Mouse (Mus musculus) cerebellum, adult 2 months (tissue): ENCODE measurements around the gene Pkn1. TPM values are rescaled to one million over a fixed set of nuclear protein-coding genes. Genes with fewer than 3 reads are reported as not detected.
A peak's percentile ranks its signal among the peaks of the same experiment; 100 is the strongest.

Source experiments
- DNase-seq, 2 experiments: peaks; one replicate each; pipeline ENCODE4 v3.0.0; 2021
- H3K27ac ChIP-seq: fragments of 200-500 bp; 2 replicates; pipeline ENCODE4 v1.5.1; 2012; ENCODE audit warnings: low read length, control low read depth, inconsistent platforms; ENCODE audit not compliant: insufficient read depth
- H3K27me3 ChIP-seq: fragments of 200-500 bp; 2 replicates; pipeline ENCODE4 v1.6.1; 2012; ENCODE audit warnings: inconsistent platforms, mild to moderate bottlenecking, low read length, moderate library complexity; ENCODE audit not compliant: control insufficient read depth, insufficient read depth
- H3K4me1 ChIP-seq: fragments of 200-500 bp; 2 replicates; pipeline ENCODE4 v1.6.1; 2011; ENCODE audit warnings: low read length; ENCODE audit not compliant: control insufficient read depth, insufficient read depth
- H3K4me3 ChIP-seq: fragments of 200-500 bp; replicated peaks from 2 replicates; pipeline ENCODE3; 2011; ENCODE audit warnings: mild to moderate bottlenecking, low read depth, low read length, control low read depth; ENCODE audit not compliant: insufficient read depth
- CTCF ChIP-seq: fragments of 200-500 bp; IDR thresholded peaks from 2 replicates; pipeline ENCODE4 v1.5.1; 2011; ENCODE audit warnings: low read depth, mild to moderate bottlenecking, control low read depth, low read length, moderate library complexity, borderline replicate concordance; ENCODE audit not compliant: insufficient read depth
- POLR2A ChIP-seq: fragments of 200-500 bp; IDR thresholded peaks from 2 replicates; pipeline ENCODE4 v1.6.1; 2011; ENCODE audit warnings: low read length, control low read depth, borderline replicate concordance; ENCODE audit not compliant: insufficient read depth
- WGBS: fragments of 180-500 bp; shearing (Covaris S2); methylation state at CpG from one replicate; pipeline ENCODE4 v1.1.7; 2018; 5-methylcytosine and 5-hydroxymethylcytosine counted together
- polyA plus RNA-seq: library from polyadenylated mRNA; depleted of rRNA; stranded (reverse); fragments of >200 nt; gene quantifications from 2 replicates; pipeline ENCODE4 v1.2.3, GENCODE M21; 2012

The Pkn1 gene
- polyA plus RNA-seq, 1 experiment: 59.8 TPM

DNA sequence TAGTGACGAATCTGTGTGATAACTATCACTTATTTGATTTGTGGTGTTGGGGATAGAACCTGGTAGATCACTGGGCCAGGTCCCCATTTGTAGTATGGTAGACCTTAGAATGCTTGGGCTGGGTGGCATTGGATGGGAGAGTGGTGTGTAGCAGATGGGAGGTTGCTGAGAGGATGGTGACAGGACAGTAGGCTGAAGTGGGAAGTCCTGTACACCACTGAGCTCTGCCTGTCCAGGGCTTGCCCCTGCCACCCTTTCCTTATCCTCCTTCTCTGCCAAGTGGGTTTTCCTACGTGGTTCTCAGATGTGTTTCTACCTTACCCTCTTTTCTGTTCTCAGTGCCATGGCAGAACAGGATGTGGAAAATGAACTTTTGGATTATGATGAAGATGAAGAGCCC lies 20.1 kb upstream of the Pkn1 start:
- 68% methylated on average over 2 of the region's 2 CpGs for WGBS
- H3K27ac ChIP-seq: no peak overlapping the region
- no peak overlapping the region for H3K4me3 ChIP-seq
- H3K4me1 ChIP-seq: 0 out of 2 replicates have a peak, but pooled peaks cover 3% of the 10 kb centered on the region
- no peaks in the 10 kb centered on the region for H3K27me3 ChIP-seq
- DNase-seq: no peak
- TF ChIP-seq CTCF (no peak), POLR2A (no peak)

DNA sequence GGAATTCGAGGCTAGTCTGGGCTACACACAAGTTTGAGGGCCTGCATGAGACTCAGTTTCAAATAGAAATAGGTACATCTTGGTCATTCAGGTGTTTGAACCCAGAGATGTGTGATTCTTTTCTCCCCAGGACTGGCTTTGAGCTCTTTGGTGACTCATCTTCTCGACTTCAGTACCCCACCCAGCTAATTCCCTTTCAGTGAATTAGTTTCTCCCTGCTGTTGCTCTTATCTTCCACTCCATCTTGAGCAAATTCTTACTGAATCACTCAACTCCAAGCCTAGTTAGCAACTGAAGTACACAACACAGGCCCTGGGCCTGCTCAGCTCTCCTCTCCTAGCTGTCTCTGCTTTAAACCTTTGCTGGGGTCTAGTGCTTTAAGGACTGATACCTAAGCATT lies 17.6 kb upstream of the Pkn1 start:
- TF ChIP-seq CTCF: no peak
- TF ChIP-seq POLR2A: no peak
- H3K4me1 ChIP-seq: 0 out of 2 replicates have a peak, but pooled peaks cover 3% of the 10 kb centered on the region
- DNase-seq: no peak
- H3K4me3 ChIP-seq: no peak overlapping the region
- H3K27me3 ChIP-seq: no peaks in the 10 kb centered on the region
- 60% methylated on average over 2 of the region's 2 CpGs for WGBS
- H3K27ac ChIP-seq: no peak overlapping the region

DNA sequence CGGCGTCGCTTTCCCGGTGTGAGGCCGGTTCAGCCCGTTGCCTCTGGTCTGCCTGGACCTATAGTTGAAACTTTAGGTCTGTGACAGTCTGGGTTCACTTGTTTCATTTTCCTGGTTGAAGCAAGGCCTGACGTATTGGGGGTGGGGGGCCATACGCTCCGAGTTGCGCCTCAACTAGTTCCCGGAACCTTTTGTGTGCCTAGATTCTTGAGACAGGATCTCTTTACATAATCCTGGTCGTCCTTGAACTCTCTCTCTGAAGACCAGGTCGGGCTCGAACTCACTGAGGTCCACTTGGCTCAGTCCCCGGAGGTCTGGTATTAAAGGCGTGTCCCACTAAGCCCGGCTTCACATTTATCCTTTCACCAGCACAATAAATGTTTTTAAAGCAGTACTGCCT lies 16.8 kb upstream of the Pkn1 start:
- no peak for DNase-seq
- Histone ChIP-seq H3K4me1 (0 out of 2 replicates have a peak, but pooled peaks cover 3% of the 10 kb centered on the region), H3K27me3 (no peaks in the 10 kb centered on the region), H3K4me3 (peak overlapping the region; percentile 75), H3K27ac (no peak overlapping the region)
- 1% methylated on average over 17 of the region's 17 CpGs for WGBS
- TF ChIP-seq CTCF: no peak
- TF ChIP-seq POLR2A: no peak

DNA sequence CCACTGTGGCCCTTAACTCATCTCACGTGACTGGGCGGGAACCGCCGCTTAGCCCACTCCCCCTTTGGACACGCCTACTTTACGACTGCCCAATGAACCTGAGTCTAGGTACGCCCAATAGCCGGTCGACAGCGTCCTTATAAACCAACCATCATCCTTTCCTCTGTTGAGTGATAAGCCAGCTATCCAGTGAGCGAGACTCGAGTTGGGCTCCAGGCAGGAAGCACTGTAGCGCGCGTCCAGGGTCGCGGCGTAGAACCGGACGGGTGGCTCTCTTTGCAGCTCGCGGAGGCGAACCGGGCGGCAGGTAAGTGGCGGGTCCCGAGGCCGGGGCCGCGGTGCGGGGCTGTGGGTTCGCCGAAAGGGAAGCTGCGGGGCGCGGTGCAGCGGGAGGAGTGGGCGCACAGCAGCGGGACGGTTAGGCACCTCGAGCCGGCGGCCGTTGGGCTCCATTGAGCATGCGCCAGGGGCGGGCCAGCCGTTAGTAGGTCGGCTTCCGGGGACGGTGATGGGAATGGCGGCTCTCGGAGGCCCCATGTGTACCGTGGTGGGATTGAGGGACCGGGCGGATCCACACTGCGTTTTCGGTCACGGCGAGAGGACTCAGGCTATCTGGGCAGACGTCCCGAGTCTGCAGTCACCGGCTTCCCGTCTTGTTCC lies 16.2 kb upstream of the Pkn1 start, which contains the start of gene Ddx39:
Gene Ddx39, plus strand, starts transcription at position 147 of the 660 bp plus-strand sequence.
- DNase-seq: peak; percentile 96 to 98
- Histone ChIP-seq H3K4me3 (peak within 1 kb of the TSS; percentile 75), H3K4me1 (0 out of 2 replicates have a peak, but pooled peaks cover 3% of the 10 kb centered on the region), H3K27me3 (no peaks in the 10 kb centered on the region), H3K27ac (peak within 1 kb of the TSS; percentile 71)
- WGBS: under 1% methylated on average over 63 of the region's 63 CpGs
- TF ChIP-seq POLR2A (peak; percentile 86), CTCF (no peak)

DNA sequence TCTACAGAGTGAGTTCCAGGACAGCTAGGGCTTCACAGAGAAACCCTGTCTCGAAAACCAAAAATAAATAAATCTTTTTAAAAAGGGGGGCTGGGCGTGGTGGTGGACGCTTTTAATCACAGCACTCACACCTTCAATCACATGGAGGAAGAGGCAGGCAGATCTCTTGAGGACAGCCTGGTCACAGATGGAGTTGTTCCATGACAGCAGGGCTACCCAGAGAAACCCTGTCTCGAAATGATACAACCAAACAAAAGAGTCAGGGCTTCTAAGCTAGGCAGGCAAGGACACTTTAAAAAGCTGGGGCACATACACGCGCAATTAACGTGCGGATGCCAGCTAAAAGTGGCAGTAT lies 15.7 kb upstream of the Pkn1 start:
- 15% methylated on average over 8 of the region's 8 CpGs for WGBS
- Histone ChIP-seq H3K27ac (no peak overlapping the region), H3K4me3 (peak overlapping the region; percentile 75), H3K4me1 (0 out of 2 replicates have a peak, but pooled peaks cover 3% of the 10 kb centered on the region), H3K27me3 (no peaks in the 10 kb centered on the region)
- no peak for DNase-seq
- TF ChIP-seq POLR2A (no peak), CTCF (no peak)

DNA sequence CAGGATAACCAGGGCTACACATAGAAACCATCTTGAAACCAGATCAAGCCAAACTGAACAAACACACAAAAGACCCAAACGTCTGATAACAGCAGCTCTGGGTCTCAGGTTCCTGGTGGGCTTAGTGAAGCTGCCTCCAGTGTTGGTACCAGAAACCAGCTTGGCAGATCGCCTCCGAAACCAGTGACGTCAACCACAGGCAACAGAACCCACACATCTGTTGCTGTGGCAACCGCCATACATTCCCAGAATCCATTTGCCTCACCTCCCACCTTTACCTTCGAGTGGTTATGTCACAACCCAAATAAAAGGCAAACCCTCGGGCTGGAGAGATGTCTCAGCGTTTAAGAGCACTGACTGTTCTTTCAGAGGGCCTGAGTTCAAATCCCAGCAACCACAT lies 8.6 kb upstream of the Pkn1 start:
- H3K27me3 ChIP-seq: no peaks in the 10 kb centered on the region
- 67% methylated on average over 8 of the region's 8 CpGs for WGBS
- no peak overlapping the region for H3K27ac ChIP-seq
- DNase-seq: no peak
- no peaks in the 10 kb centered on the region for H3K4me1 ChIP-seq
- TF ChIP-seq CTCF (no peak), POLR2A (no peak)
- H3K4me3 ChIP-seq: no peak overlapping the region

DNA sequence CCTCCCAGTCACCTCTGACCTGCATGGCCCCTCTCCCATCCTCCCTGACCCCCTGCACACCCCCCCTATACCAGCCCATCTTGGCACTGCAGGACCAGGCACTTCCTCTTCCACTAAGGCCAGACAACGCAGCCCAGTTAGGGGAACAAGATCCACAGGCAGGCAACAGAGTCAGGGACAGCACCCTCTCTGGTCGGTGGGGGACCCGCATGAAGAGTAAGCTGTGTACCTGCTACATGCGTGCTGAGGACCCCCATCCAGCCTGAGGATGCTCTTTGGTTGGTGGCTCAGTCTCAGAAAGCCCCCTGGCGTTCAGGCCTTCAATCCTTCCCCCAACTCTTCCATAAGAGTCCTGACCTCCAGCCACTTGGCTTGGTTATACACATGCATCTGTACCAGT lies 7.4 kb upstream of the Pkn1 start:
- Histone ChIP-seq H3K27me3 (no peaks in the 10 kb centered on the region), H3K4me3 (no peak overlapping the region), H3K4me1 (no peaks in the 10 kb centered on the region), H3K27ac (no peak overlapping the region)
- no peak for DNase-seq
- WGBS: 55% methylated on average over 5 of the region's 5 CpGs
- TF ChIP-seq POLR2A (no peak), CTCF (no peak)

DNA sequence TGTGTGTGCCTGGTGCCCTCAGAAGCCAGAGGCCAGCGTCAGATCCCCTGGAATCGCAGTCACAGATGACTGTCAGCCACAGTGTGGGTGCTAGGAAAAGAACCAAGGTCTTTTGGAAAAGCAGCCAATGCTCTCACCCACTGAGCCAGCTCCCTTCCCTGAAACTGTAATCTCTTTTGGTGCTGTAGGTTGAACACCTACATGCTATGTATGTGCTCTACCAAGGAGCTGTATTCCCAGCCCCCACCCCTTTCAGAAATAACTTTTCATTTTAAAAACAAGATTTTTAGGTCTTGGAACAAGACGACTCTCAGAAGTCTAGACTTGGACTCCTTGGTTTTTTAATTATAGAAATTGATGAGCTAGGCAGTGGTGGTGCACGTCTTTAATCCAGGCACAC lies 4.4 kb upstream of the Pkn1 start:
- 83% methylated on average over 4 of the region's 4 CpGs for WGBS
- TF ChIP-seq POLR2A: no peak
- no peak for TF ChIP-seq CTCF
- no peak overlapping the region for H3K27ac ChIP-seq
- no peaks in the 10 kb centered on the region for H3K4me1 ChIP-seq
- no peak for DNase-seq
- H3K27me3 ChIP-seq: no peaks in the 10 kb centered on the region
- H3K4me3 ChIP-seq: no peak overlapping the region
